Mouse (Mus musculus): ENCODE results near the gene Ostf1.
"Not testable (repeated sequence)": the region's sequence is repeated elsewhere in the genome, so short reads cannot be mapped to it uniquely, and the experiment has no call there.

Ostf1 gene

DNA sequence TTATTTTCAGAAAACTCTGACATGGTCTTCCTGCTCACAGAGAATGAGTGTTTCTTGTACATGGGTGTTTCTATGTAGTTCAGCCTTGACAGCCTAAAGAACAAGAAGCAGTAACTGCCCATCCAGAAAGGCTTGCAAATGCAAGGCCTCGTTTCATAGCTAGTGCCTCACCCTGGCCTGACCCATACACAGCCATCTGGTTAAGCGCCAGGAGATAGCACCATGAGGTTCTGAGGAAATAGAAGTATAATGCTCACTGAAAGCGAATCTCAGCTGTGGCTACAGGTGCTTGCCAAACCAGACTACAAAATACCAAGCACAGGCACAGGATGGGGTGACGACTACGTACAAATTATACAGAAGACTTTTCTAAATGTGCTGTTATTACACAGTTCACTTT is 34.7 kb downstream of the Ostf1 start:
- no peak for DNase-seq

DNA sequence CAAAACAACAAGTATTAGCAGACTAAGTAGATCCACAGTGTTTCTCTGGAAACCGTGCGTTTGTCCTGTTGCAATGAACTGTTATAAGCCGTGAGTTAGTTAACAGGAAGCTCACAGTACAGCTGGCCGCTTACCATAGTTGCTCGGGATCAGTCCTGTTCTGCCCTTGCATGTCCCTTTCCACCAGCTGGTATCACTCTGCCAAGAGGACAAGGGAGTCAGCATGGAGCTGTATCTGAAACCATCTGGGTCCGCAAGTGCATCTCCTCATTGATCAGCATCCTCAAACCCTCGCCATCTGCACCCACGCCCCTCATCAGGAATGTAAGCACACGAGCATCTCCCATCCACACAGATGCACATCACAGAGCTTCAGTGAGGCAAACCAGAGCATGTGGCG is 37.9 kb downstream of the Ostf1 start:
- DNase-seq: no peak

DNA sequence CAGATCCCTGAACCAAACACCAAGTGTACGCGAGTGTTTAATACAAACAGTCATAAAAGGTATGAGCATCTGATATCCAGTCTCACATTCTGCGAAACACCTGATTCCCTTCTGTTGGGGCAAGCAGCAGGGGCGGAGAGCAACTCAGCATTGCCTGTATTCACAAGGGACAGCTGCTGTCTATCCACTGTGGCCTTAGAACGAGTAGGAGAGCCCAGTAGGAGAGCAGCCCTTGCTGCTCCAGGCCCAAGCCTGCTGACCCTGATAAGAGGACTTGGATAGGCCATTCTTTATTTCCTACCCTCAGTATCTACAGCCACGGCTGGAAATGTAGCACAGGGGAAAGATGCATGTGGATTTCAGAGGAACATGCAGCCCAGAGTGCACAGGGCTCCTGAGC is 38.7 kb downstream of the Ostf1 start:
- no peak for DNase-seq

DNA sequence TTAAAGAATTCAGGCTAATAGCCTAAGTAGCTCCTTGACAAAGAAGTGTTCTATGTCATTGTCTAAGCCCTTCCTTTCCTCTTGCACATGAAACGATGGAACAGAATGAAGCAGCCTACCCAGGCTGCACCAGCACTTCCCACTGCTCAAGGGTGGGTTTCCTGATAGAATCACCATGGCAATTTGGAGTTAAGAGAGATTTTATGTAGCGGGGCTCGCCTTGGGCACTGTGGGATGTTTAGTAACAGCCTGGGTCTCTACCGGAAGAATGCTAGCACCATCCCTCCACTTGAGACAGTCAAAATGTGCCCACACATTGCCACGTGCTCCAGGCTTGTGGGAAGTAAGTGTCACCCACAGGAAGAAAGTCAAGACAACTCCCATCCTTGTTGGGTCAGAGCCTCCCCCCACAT is 40.7 kb downstream of the Ostf1 start:
- no peak for DNase-seq

DNA sequence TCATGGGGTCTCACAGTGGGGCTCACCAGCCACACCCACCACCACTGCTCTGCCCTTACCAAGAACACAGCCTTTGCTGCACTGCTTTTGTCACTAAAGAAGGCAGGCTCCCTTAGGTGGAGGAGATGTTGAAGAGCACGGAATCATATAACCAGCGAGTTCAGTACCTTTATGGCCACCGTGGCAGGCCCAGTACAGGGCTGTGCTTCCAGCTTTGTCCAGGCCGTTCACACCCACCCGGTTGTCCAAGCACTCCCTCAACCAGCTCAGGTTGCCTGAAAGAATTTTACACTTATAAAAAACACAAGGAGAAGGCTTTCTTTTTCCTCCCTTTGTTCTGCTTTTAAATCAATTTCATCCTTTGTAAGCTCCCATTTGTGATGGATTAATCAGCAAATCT is 41.4 kb downstream of the Ostf1 start:
- DNase-seq: no peak

DNA sequence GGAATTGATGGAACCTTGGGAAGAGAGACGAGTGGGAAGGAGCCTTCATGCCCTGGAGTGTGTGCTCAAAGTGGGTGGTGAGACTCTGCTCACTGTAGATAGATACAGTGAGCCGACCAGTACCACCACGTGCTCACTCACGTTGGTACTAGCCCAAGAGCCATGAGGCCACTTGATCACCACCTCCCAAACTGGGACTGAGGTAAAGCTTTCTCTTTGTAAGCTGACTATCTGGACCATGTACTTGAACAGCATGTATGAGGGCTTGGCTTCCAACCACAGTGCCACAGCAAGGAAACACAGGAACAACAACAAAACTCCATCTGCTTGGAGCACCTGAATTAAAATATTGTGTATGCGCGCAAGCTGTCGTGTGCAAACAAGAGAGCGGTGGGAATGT is 42.3 kb downstream of the Ostf1 start:
- no peak for DNase-seq

DNA sequence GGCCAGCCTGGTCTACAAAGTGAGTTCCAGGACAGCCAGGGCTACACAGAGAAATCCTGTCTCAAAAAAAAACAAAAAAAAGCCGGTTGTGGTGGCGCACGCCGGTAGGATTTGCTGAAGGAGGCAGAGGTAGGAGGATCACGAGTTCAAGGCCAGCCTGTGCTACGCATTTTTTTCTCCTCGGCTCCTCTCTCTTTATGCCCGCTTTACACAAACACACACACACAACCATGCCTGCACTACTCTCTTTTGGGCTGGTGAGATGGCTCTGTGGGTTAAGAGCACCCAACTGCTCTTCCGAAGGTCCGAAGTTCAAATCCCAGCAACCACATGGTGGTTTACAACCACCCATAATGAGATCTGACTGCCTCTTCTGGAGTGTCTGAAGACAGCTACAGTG is 42.8 kb downstream of the Ostf1 start:
- not testable (repeated sequence) for DNase-seq

DNA sequence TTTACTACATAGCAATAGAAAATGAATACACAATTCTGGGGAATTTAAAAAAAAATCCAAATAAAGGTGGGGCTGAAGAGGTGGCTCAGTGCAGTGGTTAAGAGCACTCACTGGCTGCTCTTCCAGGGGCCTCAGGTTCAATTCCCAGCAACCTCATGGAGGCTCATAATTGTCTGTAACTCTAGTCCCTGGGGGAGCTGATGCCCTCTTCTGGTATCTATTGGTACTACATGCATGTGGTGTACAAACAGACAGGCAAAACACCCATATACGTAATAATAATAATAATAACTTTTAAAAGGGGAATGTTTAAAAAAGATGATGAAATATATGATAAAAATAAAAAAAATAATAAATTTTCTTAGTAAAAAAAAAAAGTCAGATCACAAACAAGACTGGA is 43.4 kb downstream of the Ostf1 start:
- DNase-seq: no peak

DNA sequence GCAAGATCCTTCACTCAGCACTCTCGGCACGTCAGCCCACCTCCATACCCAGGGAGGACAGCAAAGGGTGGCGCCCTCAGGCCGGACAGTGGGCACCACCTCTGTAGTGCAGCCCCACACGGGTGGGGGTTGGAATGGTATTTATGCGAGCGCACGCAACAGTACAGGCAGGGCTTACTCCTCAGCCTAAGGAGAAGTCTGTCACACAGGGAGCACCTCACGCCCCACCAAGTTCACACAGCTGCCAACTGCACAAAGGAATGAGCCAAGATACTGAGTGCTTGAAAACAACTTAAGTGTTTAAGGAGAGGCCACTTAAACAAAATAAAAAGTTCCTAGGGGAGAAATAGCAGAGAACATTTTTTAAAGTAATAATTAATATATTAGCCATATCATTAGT is 44.5 kb downstream of the Ostf1 start:
- no peak for DNase-seq

DNA sequence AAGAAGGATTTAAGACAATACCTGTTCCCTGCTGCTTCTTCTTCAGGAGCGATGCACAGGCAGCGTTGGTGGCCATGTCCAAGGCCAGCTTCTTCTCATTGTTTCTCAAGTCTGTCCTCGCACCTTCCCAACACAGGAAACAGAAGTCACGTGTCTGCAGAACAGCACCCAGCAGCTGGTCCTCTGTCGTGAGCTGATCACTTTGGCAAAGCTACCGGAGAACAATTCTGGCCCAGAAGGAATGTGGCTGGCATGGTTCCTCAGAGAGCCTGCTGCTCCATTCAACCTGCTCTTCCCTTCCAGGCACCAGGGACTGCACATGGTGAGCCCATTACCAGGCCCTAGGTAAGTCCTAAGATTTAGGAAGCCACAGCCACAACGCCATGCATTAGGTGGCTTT is 47.0 kb downstream of the Ostf1 start:
- DNase-seq: no peak

DNA sequence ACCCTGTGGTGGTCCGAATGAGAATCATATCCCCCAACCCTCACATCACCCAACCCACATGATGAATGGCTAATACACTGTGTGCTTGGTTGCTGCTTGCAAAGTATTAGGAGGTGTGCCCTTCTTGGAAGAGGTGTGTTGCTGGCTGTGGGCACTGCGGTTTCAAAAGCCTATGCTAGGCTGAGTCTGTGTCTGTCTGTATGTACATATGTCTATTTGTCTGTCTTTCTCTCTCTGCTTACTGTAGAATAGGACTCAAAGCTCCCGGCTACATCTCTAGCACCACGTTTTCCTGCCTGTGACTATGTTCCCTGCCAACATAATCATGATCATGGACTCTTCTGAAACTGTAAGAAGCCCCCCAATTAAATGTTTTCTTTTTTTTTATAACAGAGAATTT is 47.9 kb downstream of the Ostf1 start:
- no peak for DNase-seq

DNA sequence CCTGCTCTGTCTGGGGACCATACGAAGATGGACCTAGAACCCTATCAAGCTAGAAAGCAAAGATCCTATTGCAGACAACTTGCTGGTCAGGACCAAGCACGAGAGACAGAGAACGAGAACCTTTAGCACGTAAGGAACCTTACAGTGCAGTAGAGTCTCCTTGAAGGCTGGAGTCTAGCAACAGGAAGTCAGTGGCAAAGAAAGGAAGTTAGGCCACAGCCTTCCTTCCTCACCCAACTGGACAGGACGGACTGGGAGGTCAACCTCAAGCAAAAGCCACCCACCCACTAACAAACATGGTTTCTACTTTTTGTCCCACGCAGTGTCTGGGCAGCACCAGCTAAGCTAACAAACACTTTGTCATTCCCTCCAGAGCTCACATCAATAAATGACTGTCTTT is 48.7 kb downstream of the Ostf1 start:
- DNase-seq: no peak

DNA sequence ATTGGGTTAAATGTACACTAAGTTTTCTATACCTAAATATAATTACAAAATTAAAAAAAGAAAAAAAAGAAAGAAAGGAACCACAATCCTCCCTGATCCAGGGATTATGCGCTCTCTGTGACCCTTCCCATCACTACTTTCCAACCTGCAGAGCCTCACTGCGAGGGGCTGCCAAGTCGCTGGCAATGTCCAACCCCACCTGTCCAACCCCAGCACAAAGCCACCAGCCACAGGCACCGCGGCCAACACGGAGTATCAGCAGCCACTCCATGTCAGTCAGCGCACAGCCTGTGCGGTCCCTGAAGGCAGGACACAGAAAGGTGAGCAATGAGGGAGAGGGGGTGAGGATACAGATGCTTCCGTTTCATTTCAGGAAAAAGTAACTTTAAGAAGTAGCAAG is 49.4 kb downstream of the Ostf1 start:
- DNase-seq: no peak

DNA sequence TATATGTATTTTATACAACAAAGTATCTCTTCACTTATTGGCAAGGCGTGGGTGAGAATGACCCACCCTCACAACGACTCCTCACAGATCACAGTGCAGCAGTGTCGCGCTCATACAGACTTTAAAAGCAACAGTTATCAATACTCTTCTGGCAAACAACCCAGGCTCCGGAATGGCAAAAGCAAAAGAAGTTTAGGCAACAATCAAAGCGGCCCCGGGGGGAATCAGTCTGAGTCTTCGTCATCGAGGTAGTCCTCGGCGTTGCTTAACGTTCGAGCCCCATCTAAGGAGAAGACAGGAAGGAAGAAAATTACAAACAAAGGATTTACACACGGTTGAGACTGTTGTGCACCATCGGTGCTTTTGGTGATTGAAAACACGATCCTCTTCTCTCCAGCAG is 50.6 kb downstream of the Ostf1 start:
- no peak for DNase-seq

DNA sequence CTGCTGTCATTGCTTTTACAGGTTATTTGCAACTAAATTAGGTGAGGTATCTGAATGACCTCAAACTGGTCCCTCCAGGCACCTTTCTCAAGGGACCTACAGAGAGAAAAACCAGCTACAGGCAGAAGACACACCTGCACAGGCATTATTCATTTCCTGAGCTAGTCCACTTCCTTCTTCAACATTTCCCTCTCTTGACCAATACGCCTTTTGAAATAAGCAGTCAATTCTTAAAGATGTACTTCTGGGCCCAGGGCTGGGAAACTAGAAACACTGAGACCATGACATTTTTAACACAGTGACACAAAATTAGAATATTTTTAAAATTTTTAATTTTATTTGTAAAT is 52.6 kb downstream of the Ostf1 start:
- no peak for DNase-seq

DNA sequence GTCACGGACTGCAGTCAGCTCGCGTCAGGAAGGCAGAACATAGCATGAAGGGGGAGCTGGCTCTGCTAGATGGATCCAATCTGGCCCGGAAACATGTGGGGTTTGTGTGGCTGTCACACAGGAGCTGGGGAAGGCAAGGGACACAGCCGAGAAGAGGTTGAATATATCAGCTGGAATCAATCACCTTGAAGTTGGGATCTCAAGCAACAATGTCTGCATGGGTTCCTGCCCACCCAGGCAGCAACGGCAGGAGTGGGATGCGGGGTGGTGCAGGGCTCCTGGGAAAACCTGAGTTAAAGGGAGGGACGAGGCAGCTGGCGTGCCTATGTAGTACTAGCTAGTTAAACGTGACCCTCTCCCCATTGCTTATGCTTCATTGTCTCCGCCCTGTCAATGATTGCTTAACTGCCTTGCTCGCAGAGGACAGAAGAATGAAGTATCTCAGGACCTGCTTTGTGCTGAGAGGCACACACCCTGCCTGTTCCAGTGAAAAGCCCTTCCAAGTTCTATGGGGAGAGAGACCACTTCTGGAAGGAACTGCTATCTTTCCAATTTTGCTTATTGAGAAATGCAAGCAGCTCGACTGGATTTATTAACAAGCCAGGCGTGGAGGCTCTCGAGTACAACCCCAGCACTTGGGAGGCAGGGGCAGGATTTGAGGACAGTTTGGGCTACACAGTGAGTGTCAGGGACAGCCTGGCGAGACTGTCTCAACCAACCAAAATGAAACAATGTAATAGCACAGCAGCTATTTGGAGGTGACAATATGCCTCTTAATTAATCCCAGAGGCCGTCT is 53.2 kb downstream of the Ostf1 start:
- DNase-seq: no peak

DNA sequence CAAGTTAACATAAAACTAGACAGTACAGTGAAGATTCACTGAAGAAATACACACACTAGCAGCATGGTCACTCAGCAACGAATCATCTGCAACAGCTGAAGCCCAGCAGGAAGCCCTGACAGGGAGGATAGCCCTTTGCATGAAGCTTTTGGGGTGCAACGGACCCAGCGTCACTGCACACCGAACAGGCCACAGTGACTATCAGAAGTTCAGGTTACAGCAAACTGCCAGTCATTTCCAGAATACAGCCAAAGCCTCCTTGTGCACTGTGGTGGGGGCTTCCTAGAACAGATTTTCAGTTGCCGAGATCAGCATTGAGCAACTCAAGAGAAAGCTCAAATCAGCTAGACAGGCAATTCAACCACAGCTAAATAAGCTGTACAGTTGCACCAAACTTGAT is 54.3 kb downstream of the Ostf1 start:
- no peak for DNase-seq

DNA sequence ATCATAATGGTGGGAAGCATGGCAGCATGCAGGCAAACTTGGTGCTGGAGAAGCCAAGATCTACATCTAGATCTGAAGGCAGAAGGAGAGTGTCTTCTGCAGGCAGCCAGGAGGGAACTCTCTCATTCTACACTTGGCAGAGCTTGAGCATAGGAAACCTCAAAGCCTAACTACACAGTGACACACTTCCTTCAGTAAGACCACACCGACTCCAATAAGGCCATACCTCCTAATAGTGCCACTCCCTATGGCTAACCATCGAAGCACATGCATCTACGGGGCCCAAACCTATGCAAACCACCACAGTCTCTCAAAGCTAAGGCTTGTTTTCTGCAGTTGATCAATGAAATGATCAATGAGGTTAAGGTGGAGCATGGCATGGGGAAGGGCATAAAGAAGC is 55.7 kb downstream of the Ostf1 start:
- no peak for DNase-seq

DNA sequence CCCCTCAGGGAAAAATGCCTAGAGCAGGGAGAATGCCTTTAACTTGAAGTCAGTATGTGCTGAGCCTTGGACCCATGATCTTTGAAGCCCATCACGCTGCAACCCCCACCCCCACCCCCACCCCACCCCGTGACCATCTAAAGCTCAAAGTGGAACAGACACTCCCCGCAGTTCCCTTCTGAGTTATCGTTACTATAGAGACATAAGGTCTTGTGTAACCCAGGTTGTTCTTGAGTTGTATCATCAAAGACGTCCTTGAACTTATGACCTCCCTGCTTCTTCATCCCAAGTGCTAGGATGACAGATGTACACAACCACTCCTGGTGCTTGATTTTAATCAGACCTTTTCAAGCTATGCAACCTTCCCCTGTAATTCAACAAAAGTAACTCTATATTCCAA is 57.7 kb downstream of the Ostf1 start:
- no peak for DNase-seq

DNA sequence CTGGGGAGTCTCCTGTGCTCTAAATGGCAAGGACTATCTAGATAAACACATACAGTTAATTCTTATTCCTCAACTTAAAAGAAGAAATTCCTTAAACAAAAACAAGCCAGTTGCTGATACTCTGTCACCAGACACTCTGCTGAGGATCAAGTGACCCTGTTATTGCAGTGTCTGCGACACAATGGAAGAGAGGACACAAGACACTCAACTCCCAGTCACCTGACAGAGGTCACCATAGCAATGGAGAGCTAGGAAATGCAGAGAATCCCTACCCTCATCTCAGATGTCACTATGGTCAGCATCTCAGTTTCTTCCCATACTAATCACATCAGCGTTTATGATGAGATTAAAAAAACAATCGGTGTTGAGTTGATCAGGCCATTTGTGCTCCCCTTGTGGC is 58.2 kb downstream of the Ostf1 start:
- no peak for DNase-seq

DNA sequence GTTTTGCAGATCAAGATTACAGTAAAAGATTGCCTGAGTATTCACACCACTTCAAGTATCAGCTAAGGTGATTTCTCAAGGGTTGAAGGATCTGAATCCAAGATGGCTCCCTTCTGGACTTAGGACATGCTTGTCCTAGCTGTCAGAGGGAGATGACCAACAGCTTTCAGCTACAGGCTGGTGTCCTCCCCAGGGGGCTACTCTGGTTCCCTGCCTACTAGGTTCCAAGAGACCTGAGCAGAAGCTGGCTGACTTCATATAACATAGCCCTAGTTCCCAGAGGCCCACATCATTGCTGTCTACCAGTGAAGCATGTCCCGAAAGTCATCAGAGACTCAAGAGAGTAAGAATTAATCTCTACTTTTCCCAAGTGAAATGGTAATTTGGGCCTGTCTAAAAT is 62.1 kb downstream of the Ostf1 start:
- DNase-seq: no peak

DNA sequence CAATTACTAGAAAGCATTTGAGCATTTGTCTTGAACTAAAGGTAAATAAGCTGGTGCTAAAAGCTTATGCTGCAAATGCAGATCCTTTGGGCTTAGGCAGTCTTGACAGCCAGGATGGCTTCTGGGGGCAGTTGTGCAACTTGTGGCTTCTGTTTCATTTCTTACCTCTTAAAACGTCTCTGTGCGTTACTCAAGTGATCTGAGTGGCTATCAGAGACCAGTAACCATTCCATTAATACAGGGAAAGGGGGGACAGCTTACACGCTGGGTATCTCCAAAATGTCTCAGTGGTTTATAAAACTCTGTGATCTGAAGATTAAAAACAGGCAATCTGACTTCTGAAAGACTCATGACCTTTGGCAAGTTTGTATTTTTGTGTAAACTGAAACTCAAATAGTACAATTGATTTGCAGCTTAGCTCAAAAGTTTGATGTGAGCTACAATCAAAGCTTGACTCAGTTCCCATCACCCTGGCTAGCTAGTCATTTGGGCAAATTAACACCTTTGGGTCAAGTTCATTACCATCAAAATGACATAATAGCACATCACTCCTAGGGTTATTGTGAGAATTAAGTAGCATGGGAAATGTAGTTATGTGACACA is 62.7 kb downstream of the Ostf1 start:
- no peak for DNase-seq

DNA sequence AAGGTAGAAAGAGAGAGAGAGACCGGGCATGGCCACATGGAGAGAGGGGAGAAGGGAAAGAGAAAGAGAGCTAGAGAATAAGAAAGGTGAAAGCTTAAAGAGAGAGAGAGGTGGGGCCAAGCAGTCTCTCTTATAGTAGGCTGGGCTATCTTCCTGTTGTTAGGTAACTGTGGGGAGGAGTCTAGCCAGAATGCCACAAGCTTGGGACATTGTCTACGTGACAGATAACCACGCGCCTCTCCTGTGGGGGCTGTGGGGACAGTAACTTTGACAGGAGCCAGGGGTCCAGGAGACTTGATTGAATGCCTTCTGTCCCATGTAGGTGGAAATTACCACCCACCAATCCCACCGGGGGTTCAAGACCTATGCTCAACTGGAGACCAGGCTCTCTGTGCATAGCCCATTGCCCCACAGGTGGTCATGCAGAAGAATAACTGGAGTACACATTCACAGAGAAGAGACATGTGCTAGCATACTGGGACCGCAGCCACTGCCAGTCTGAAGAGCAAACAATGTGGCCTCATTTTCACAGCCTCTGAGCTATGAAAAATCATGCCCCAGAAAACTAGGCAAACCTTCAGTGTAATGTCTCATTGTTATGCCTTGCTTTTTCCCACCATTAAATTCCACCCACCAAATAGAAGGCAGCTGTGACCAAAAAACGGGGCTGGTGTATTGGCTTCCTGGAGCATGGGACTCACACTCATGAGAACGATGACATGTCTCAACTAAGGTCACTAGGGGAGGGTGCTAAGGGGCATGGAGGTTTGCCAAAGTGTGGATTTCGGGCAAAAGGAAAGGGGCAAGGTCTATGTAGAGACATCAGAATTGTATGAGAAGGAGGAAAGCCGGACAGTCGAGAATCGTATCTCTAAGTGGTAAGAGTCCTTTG is 63.4 kb downstream of the Ostf1 start:
- DNase-seq: no peak

DNA sequence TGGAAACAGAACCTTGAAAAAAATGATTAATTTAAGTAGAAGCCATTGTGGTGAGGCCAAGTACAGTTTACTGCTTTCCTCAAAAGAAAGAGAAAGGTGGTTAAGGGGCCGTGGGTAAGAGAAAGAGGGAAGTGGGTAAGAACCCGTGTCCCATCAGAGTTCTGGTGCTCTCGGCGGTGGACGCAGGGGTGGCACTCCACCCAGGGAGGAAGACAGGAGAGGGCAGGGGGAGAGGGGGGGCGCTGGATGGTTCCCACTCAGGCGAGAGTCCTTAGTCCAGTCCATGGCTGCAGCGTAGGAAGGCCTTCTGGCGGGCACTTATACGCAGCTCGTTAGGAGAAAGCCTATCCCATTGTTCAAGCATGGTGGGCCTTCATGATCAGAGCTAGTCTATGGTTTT is 64.1 kb downstream of the Ostf1 start:
- DNase-seq: no peak

Measured in right cerebral cortex, postnatal 14 days (tissue).